Mouse (Mus musculus) MEL (cell line): ENCODE results near the gene Gm10718.
"Not testable (repeated sequence)": the region's sequence is repeated elsewhere in the genome, so short reads cannot be mapped to it uniquely, and the experiment has no call there.

Experiments used
- CHD1 ChIP-seq: IDR thresholded peaks from 2 replicates; pipeline ENCODE4 v1.6.1; 2012; ENCODE audit warnings: low read depth, mild to moderate bottlenecking, inconsistent platforms, low read length, improper control_type of control experiment
- CTCF ChIP-seq, 3 experiments: IDR thresholded peaks in 2 of 3; conservative IDR thresholded peaks in 1 of 3; 2 replicates each; pipeline ENCODE4 v1.5.1; 2011 to 2012; ENCODE audit warnings: low read length in 3 of 3, low read depth in 2 of 3, mild to moderate bottlenecking in 2 of 3, improper control_type of control experiment in 1 of 3, inconsistent platforms in 1 of 3, mixed read lengths in 1 of 3, moderate library complexity in 1 of 3; ENCODE audit not compliant: control insufficient read depth in 1 of 3, insufficient read depth in 1 of 3, poor library complexity in 1 of 3, severe bottlenecking in 1 of 3
- ELF1 ChIP-seq: IDR thresholded peaks from 2 replicates; pipeline ENCODE4 v1.6.1; 2014; ENCODE audit warnings: low read depth, mild to moderate bottlenecking, inconsistent platforms, low read length, improper control_type of control experiment, moderate library complexity
- EP300 ChIP-seq, 2 experiments: IDR thresholded peaks; 2 replicates each; pipeline ENCODE4 v1.6.1; 2011; ENCODE audit warnings: improper control_type of control experiment in 2 of 2, low read length in 2 of 2, low read depth in 1 of 2, mild to moderate bottlenecking in 1 of 2
- MAX ChIP-seq: IDR thresholded peaks from 2 replicates; pipeline ENCODE4 v1.6.1; 2011; ENCODE audit warnings: low read length, improper control_type of control experiment
- NELFE ChIP-seq: IDR thresholded peaks from 2 replicates; pipeline ENCODE4 v1.6.1; 2011; ENCODE audit warnings: low read depth, low read length, improper control_type of control experiment
- POLR2A ChIP-seq, 2 experiments: IDR thresholded peaks; 2 replicates each; pipeline ENCODE4 v1.6.1; 2011 to 2012; ENCODE audit warnings: low read length in 2 of 2, mild to moderate bottlenecking in 2 of 2, control low read depth in 1 of 2, improper control_type of control experiment in 1 of 2, low read depth in 1 of 2, moderate library complexity in 1 of 2; ENCODE audit not compliant: control insufficient read depth in 1 of 2, insufficient read depth in 1 of 2, poor library complexity in 1 of 2
- ZC3H11A ChIP-seq: IDR thresholded peaks from 2 replicates; pipeline ENCODE4 v1.6.1; 2012; ENCODE audit warnings: low read depth, mild to moderate bottlenecking, inconsistent platforms, low read length, improper control_type of control experiment

- TF ChIP-seq EP300 (IDR thresholded peaks at IDR 0.05; ENCODE audit: low read depth in 1 of 2, low read length in 2 of 2); CTCF (IDR thresholded peaks at IDR 0.05 in 2 of 3, conservative IDR thresholded peaks at IDR 0.05 in 1 of 3; ENCODE audit: control insufficient read depth in 1 of 3, insufficient read depth in 1 of 3, low read depth in 2 of 3, low read length in 3 of 3, poor library complexity in 1 of 3, severe bottlenecking in 1 of 3); MAX; NELFE; POLR2A (IDR thresholded peaks at IDR 0.05; ENCODE audit: control insufficient read depth in 1 of 2, insufficient read depth in 1 of 2, low read depth in 1 of 2, low read length in 2 of 2, poor library complexity in 1 of 2); ZC3H11A; CHD1; ELF1: not testable (repeated sequence)
Measured at GRCm38 (mm10) chr9:3017108-3017507, 6.2 kb upstream of the Gm10718 start, which contains the start of gene Gm10719.
